Mouse (Mus musculus): ENCODE data around the gene Got1.

The Got1 gene

DNA sequence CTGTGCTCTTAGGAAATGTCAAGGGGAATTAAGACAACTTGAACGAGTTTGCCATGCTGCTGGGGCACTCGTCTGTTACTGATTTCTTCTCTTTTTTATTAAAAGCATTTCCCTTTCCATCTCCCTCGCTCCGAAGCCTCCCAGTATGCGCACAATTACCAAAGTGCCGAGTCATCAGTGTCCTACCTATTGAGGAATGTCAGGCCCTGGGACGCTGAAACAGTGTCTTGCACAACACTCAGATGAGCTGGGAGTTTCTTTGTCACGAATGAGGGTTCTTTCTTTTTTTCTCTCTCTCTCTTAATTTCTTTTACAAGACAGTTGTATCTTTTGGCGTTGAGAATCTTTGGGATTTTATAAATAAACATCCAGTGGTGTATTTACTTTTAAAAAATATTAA is 43.9 kb downstream of the Got1 start:
- DNase-seq (ENCODE audit: low read depth, low spot score): peak; percentile 38

DNA sequence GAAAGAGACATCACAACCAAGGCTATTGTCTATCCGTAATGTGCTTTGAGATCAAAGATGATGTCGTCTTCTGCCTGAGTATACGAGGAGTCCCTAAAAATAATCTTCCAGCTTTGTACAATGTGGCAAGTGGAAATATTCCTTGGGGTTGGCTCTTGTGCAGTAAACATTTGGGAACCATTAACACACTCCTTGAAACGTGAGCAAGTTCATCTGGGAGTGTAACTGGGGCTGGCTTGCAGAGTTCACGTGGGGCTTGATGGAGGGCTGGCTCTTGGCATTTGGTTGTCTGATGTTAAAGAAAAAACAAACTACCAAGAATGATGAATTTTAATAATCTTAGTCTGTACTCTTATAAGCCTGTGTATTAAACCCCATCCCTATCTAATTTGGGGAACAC is 45.0 kb downstream of the Got1 start:
- no peak for DNase-seq (ENCODE audit: low read depth, low spot score)

GRCm38 (mm10) chr19:43478891-43479290 is 45.5 kb downstream of the Got1 start:
- peak; percentile 88 for DNase-seq (ENCODE audit: low read depth, low spot score)

DNA sequence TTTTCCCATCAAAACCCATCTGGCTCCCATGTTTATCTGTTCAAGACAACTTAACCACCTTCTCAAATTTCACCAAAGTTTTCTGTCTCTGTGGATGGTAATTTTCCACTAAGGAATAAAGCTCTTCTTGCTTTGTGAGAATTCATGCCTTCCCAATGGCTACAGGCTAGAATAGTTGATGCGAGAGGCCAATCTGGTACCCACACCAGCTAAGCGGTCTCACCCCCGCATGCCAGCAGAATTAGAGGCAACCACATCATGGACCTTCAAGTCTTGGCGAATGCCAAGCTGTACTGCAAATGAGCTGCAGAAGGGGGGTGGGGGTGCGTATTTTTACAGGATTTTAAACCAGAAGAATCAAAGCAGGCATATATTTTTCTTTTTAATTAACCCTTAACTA is 47.0 kb downstream of the Got1 start:
- peak; percentile 58 for DNase-seq (ENCODE audit: low read depth, low spot score)

DNA sequence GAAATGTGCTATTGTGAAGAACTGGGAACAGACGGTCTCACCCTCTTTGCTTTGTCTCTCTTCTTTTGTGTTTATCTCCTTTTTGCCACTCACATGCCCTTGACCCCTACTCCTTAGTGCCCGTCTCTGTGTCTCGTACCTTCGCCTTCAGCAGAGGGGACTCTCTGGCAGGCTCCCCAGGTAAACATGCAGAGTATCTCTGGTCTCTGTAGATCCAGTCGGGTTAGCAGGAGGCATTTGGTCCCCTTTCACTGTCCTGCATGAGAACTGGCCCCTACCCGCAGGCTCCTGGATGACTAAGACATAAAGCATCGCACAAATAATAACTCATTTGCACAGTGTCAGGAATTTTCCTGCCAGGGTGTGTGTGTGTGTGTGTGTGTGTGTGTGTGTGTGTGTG is 48.3 kb downstream of the Got1 start:
- DNase-seq (ENCODE audit: low read depth, low spot score): no peak

- peak; percentile 32 for DNase-seq (ENCODE audit: low read depth, low spot score)
These were observed 48.8 kb downstream of the Got1 start for GRCm38 (mm10) chr19:43475642-43476041.

GRCm38 (mm10) chr19:43472781-43473180 is 51.6 kb downstream of the Got1 start:
- DNase-seq (ENCODE audit: low read depth, low spot score): no peak

DNA sequence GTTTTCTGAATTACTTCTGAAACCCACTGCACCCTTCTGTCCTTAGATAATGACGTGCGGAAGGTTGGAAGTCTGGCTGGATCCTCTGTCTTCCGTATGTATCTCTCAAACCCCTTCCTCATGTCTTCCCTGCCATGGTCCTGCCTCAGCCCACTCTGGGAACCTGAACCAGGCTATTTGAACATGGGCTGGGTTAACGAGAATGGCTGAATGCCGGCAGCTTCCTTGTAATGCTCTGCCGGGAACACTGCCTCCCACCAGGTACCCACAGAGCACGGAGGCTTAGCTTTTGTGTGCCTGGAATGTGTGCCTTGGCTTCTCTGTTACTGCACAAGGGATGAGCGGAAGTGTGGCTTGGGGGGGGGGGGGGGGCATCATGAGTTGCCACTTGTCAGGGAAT is 52.1 kb downstream of the Got1 start:
- DNase-seq (ENCODE audit: low read depth, low spot score): no peak

DNA sequence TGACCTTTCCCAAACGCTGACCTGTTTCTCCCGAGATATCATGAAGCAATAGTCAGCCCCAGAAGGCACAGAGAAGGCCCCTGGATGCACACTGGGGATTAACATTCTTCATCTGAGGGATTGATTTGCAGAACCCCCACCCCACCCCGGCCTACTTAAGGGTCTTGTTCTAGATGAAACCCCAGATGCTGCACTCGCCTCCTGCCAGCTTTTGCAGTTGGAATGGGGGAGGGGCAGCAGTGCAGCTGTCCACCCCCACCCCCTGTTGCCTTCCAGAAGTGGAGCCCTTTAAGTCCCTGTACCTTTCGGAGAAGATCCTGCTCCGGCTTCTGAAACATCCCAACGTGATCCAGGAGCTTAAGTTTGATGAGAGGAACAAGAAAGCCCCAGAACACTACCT is 55.1 kb downstream of the Got1 start:
- DNase-seq (ENCODE audit: low read depth, low spot score): no peak

DNA sequence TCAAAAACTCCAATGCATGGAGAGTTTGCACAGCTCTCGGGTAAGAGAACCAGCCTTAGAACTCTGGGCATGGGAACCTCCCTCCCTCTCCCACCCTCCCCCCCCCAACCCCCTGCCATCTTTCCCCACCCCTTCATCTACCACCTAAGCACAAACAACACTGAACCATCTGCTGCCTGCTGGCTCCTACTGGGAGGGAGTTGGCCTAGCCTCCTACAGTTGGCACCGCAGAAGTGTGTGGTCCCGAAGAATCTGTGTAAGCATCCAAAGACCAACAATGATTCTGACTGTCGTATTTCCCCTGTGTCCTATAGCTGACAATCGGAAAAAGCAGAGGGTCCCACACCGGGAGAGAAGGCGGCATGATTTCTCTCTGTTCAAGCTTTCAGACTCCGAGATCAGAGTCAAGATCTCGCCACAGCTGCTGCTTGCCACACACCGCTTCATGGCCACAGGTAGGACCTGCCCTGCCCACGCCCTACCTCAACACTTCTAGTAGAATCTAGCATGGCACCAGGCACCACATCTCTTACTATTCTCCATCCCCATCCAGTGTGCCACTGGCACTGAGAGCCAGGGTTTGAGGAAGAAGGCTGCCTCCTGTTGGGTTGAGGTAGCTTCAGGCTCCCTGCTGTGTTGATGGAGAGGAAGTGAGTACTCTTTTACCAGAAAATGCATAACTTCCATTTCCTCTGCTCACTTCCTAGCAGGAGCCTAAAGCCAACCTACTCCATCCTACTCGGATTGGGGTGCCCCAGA is 56.3 kb downstream of the Got1 start:
- DNase-seq (ENCODE audit: low read depth, low spot score): no peak

GRCm38 (mm10) chr19:43465601-43466255 is 58.7 kb downstream of the Got1 start:
- no peak for DNase-seq (ENCODE audit: low read depth, low spot score)

DNA sequence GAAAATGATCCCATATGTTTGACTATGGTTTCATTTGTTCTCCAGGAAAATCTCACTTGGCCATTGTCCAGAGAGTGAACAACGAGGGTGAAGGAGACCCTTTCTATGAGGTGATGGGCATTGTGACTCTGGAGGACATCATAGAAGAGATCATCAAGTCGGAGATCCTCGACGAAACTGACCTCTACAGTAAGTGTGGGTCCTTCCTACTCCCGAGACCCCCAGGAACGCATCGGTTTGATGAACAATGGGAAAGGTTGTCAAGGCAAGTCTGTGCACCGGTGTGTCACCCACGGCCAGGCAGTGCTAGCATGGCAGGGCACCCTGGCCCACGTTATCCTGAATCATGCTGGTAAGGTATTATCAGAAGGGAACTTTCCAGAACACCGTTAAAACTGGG is 59.3 kb downstream of the Got1 start:
- no peak for DNase-seq (ENCODE audit: low read depth, low spot score)

DNA sequence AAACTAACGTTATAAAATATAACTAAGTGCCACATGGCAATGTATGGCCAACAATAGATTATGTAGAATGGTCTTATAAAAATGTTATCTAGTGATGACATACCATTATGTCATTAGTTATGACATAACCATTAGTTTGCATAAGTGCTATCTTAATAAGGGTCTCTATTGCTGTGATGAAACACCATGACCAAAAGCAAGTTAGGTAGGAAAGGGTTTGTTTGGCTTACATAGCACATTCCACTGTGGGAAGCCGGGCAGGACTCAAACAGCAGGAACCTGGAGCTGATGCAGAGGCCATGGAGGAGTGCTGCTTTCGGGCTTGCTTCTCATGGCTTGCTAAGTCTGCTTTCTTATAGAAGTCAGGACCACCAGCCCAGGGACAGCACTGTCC is 60.1 kb downstream of the Got1 start:
- no peak for DNase-seq (ENCODE audit: low read depth, low spot score)

GRCm38 (mm10) chr19:43463546-43464293 is 60.7 kb downstream of the Got1 start:
- no peak for DNase-seq (ENCODE audit: low read depth, low spot score)

DNA sequence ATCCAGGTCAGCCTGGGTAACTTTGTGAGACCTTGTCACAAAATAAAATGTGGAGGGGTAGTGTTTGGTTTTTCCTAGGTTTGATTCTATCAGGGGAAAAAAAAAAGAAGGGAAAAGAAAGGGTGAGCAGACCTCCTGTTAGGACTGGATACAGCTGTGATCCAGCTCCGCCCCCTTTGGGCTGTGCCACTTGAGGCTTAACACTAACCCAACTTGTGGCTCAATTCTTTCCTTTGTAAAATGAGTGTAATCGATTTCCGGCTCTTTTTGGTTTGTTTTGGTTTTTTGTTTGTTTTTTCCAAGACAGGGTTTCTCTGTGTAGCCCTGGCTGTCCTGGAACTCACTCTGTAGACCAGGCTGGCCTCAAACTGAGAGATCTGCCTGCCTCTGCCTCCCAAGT is 62.3 kb downstream of the Got1 start:
- no peak for DNase-seq (ENCODE audit: low read depth, low spot score)

- no peak for DNase-seq (ENCODE audit: low read depth, low spot score)
These were observed 63.9 kb downstream of the Got1 start for GRCm38 (mm10) chr19:43460481-43460880.

GRCm38 (mm10) chr19:43459948-43460347 is 64.5 kb downstream of the Got1 start:
- DNase-seq (ENCODE audit: low read depth, low spot score): no peak

GRCm38 (mm10) chr19:43453025-43453424 is 71.4 kb downstream of the Got1 start:
- no peak for DNase-seq (ENCODE audit: low read depth, low spot score)

GRCm38 (mm10) chr19:43452176-43452575 is 72.2 kb downstream of the Got1 start:
- peak; percentile 44 for DNase-seq (ENCODE audit: low read depth, low spot score)

DNA sequence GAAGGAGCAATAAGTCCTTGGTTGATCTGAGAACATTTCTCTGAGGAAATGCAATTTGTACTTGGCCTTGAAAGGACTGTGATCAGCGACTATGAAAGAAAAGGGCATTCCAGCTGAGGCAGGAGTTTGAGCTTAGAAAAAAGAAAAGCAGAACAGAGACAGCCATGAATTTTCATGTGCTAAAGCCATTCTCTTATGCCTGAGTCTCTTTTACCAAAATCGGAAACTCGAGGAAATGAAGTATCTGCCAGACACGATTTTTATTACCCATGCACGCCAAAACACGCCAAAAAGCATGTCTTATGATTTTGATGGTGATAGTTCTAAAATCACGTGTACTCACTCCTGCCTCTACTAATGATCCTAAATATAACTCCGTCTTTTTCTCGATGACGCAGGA is 72.8 kb downstream of the Got1 start:
- no peak for DNase-seq (ENCODE audit: low read depth, low spot score)
